Mouse (Mus musculus): ENCODE measurements around the gene Nup205. TPM values are rescaled to one million over a fixed set of nuclear protein-coding genes. Genes with fewer than 3 reads are reported as not detected.

Gene Nup205
- polyA plus RNA-seq (2015; fragmentation: Nextera tagmentation; extraction: Ambion mirVana), result 17.3 and 17.8 TPM in 2 replicates

GRCm38 (mm10) chr6:35176979-35177649 is at the start of gene Nup205:
Gene Nup205 (plus strand): TSS chr6:35177421.
- Histone ChIP-seq H3K4me2 (ENCODE audit: low read depth, low read length) (peak within 1 kb of the TSS; percentile 97), H3K4me1 (ENCODE audit: control insufficient read depth, low read depth, low read length) (no peaks in the 10 kb centered on the region; the same call in 1 of the 2 replicates)

GRCm38 (mm10) chr6:35132806-35133205 is 44.4 kb upstream of the Nup205 start:
- Histone ChIP-seq H3K4me2 (ENCODE audit: low read depth, low read length) (peak overlapping the region; percentile 81), H3K27ac (ENCODE audit: low read length) (peak overlapping the region; percentile 96), H3K9me3 (replicated peaks; ENCODE audit: control insufficient read depth, low read length) (no peaks in the 10 kb centered on the region), H3K9ac (ENCODE audit: low read depth, low read length) (peak overlapping the region; percentile 71), H3K27me3 (ENCODE audit: control insufficient read depth, insufficient read depth, low read depth, low read length) (no peaks in the 10 kb centered on the region), H3K36me3 (ENCODE audit: control insufficient read depth, insufficient read depth) (no peaks in the 10 kb centered on the region), H3K4me1 (ENCODE audit: control insufficient read depth, low read depth, low read length) (peaks cover 15% of the 10 kb centered on the region), H3K4me3 (ENCODE audit: low read depth, low read length) (peak overlapping the region; percentile 68)
- under 1% methylated on average over 11 of the region's 11 CpGs for WGBS (ENCODE audit: insufficient replicate concordance)
- ATAC-seq (ENCODE audit: low read depth), result no peak

More at GRCm38 (mm10) chr6:35176979-35177649, at the start of gene Nup205:
- Histone ChIP-seq H3K36me3 (ENCODE audit: control insufficient read depth, insufficient read depth) (no peaks in the 10 kb centered on the region), H3K4me3 (ENCODE audit: low read depth, low read length) (peak within 1 kb of the TSS; percentile 94), H3K27me3 (ENCODE audit: control insufficient read depth, insufficient read depth, low read depth, low read length) (no peaks in the 10 kb centered on the region), H3K27ac (ENCODE audit: low read length) (peak within 1 kb of the TSS; percentile 94), H3K9ac (ENCODE audit: low read depth, low read length) (peak within 1 kb of the TSS; percentile 91), H3K9me3 (replicated peaks; ENCODE audit: control insufficient read depth, low read length) (no peaks in the 10 kb centered on the region)
- WGBS (ENCODE audit: insufficient replicate concordance), result 3% methylated on average over 34 of the region's 34 CpGs
- peak; percentile 91 for ATAC-seq (ENCODE audit: low read depth)

- 0% methylated on average over 24 of the region's 25 CpGs for WGBS (ENCODE audit: insufficient replicate concordance)
Observed at GRCm38 (mm10) chr6:35133246-35133578, 44.0 kb upstream of the Nup205 start.

GRCm38 (mm10) chr6:35133579-35134488 is 43.4 kb upstream of the Nup205 start, which contains the start of gene Cnot4:
Gene Cnot4 (minus strand): TSS chr6:35133724.
- Histone ChIP-seq H3K4me1 (ENCODE audit: control insufficient read depth, low read depth, low read length) (peaks cover 15% of the 10 kb centered on the region), H3K4me3 (ENCODE audit: low read depth, low read length) (peak within 1 kb of the TSS; percentile 68), H3K27me3 (ENCODE audit: control insufficient read depth, insufficient read depth, low read depth, low read length) (no peaks in the 10 kb centered on the region), H3K27ac (ENCODE audit: low read length) (peak within 1 kb of the TSS; percentile 96), H3K9me3 (replicated peaks; ENCODE audit: control insufficient read depth, low read length) (no peaks in the 10 kb centered on the region), H3K9ac (ENCODE audit: low read depth, low read length) (peak within 1 kb of the TSS; percentile 71), H3K4me2 (ENCODE audit: low read depth, low read length) (peak within 1 kb of the TSS; percentile 92), H3K36me3 (ENCODE audit: control insufficient read depth, insufficient read depth) (no peaks in the 10 kb centered on the region)
- under 1% methylated on average over 53 of the region's 55 CpGs for WGBS (ENCODE audit: insufficient replicate concordance)
- ATAC-seq (ENCODE audit: low read depth), result peak; percentile 97

More at GRCm38 (mm10) chr6:35133246-35133578, 44.0 kb upstream of the Nup205 start:
- Histone ChIP-seq H3K9me3 (replicated peaks; ENCODE audit: control insufficient read depth, low read length) (no peaks in the 10 kb centered on the region), H3K27ac (ENCODE audit: low read length) (peak overlapping the region; percentile 96), H3K4me2 (ENCODE audit: low read depth, low read length) (peak overlapping the region; percentile 81), H3K36me3 (ENCODE audit: control insufficient read depth, insufficient read depth) (no peaks in the 10 kb centered on the region), H3K4me3 (ENCODE audit: low read depth, low read length) (peak overlapping the region; percentile 68), H3K4me1 (ENCODE audit: control insufficient read depth, low read depth, low read length) (peaks cover 15% of the 10 kb centered on the region), H3K9ac (ENCODE audit: low read depth, low read length) (peak overlapping the region; percentile 71), H3K27me3 (ENCODE audit: control insufficient read depth, insufficient read depth, low read depth, low read length) (no peaks in the 10 kb centered on the region)
- peak; percentile 88 for ATAC-seq (ENCODE audit: low read depth)

- no peak for ATAC-seq (ENCODE audit: low read depth)
- Histone ChIP-seq H3K4me1 (ENCODE audit: control insufficient read depth, low read depth, low read length) (peaks cover 15% of the 10 kb centered on the region), H3K4me3 (ENCODE audit: low read depth, low read length) (peak overlapping the region; percentile 68; the same call in 1 of the 2 replicates), H3K9ac (ENCODE audit: low read depth, low read length) (no peak overlapping the region), H3K27me3 (ENCODE audit: control insufficient read depth, insufficient read depth, low read depth, low read length) (no peaks in the 10 kb centered on the region), H3K9me3 (replicated peaks; ENCODE audit: control insufficient read depth, low read length) (no peaks in the 10 kb centered on the region), H3K27ac (ENCODE audit: low read length) (no peak overlapping the region), H3K4me2 (ENCODE audit: low read depth, low read length) (peak overlapping the region; percentile 92), H3K36me3 (ENCODE audit: control insufficient read depth, insufficient read depth) (no peaks in the 10 kb centered on the region)
- 25% methylated on average over 2 of the region's 2 CpGs for WGBS (ENCODE audit: insufficient replicate concordance)
Observed at GRCm38 (mm10) chr6:35134844-35135243, 42.4 kb upstream of the Nup205 start.

- Histone ChIP-seq H3K36me3 (ENCODE audit: control insufficient read depth, insufficient read depth) (no peaks in the 10 kb centered on the region), H3K9ac (ENCODE audit: low read depth, low read length) (no peak overlapping the region), H3K9me3 (replicated peaks; ENCODE audit: control insufficient read depth, low read length) (no peaks in the 10 kb centered on the region), H3K4me2 (ENCODE audit: low read depth, low read length) (no peak overlapping the region), H3K27me3 (ENCODE audit: control insufficient read depth, insufficient read depth, low read depth, low read length) (no peaks in the 10 kb centered on the region), H3K4me3 (ENCODE audit: low read depth, low read length) (no peak overlapping the region), H3K4me1 (ENCODE audit: control insufficient read depth, low read depth, low read length) (no peaks in the 10 kb centered on the region), H3K27ac (ENCODE audit: low read length) (no peak overlapping the region)
- ATAC-seq (ENCODE audit: low read depth), result no peak
- WGBS (ENCODE audit: insufficient replicate concordance), result 78% methylated on average over 1 of the region's 1 CpGs
Observed at GRCm38 (mm10) chr6:35140351-35140750, 36.9 kb upstream of the Nup205 start.

GRCm38 (mm10) chr6:35145569-35145968 is 31.7 kb upstream of the Nup205 start:
- H3K4me1 ChIP-seq (ENCODE audit: control insufficient read depth, low read depth, low read length), result no peaks in the 10 kb centered on the region
- no peak overlapping the region for H3K9ac ChIP-seq (ENCODE audit: low read depth, low read length)
- ATAC-seq (ENCODE audit: low read depth), result no peak
- no peak overlapping the region for H3K4me2 ChIP-seq (ENCODE audit: low read depth, low read length)
- no peaks in the 10 kb centered on the region for H3K9me3 ChIP-seq (replicated peaks; ENCODE audit: control insufficient read depth, low read length)
- no peak overlapping the region for H3K4me3 ChIP-seq (ENCODE audit: low read depth, low read length)
- WGBS (ENCODE audit: insufficient replicate concordance), result 75% methylated on average over 2 of the region's 2 CpGs
- H3K36me3 ChIP-seq (ENCODE audit: control insufficient read depth, insufficient read depth), result no peaks in the 10 kb centered on the region
- no peak overlapping the region for H3K27ac ChIP-seq (ENCODE audit: low read length)
- no peaks in the 10 kb centered on the region for H3K27me3 ChIP-seq (ENCODE audit: control insufficient read depth, insufficient read depth, low read depth, low read length)

- Histone ChIP-seq H3K27ac (ENCODE audit: low read length) (no peak overlapping the region), H3K9me3 (replicated peaks; ENCODE audit: control insufficient read depth, low read length) (no peaks in the 10 kb centered on the region), H3K9ac (ENCODE audit: low read depth, low read length) (no peak overlapping the region), H3K4me3 (ENCODE audit: low read depth, low read length) (no peak overlapping the region), H3K36me3 (ENCODE audit: control insufficient read depth, insufficient read depth) (no peaks in the 10 kb centered on the region), H3K4me2 (ENCODE audit: low read depth, low read length) (no peak overlapping the region), H3K27me3 (ENCODE audit: control insufficient read depth, insufficient read depth, low read depth, low read length) (no peaks in the 10 kb centered on the region), H3K4me1 (ENCODE audit: control insufficient read depth, low read depth, low read length) (no peaks in the 10 kb centered on the region)
- 57% methylated on average over 3 of the region's 3 CpGs for WGBS (ENCODE audit: insufficient replicate concordance)
- ATAC-seq (ENCODE audit: low read depth), result no peak
Observed at GRCm38 (mm10) chr6:35147726-35148422, 29.3 kb upstream of the Nup205 start.
